Mouse (Mus musculus): ENCODE measurements at regions not wholly inside any gene's neighbourhood (a gene's known extent, or its start where the extent isn't known, plus 50 kb on each side); places are given as distances from the start of the nearest gene placed in this dataset.

DNA sequence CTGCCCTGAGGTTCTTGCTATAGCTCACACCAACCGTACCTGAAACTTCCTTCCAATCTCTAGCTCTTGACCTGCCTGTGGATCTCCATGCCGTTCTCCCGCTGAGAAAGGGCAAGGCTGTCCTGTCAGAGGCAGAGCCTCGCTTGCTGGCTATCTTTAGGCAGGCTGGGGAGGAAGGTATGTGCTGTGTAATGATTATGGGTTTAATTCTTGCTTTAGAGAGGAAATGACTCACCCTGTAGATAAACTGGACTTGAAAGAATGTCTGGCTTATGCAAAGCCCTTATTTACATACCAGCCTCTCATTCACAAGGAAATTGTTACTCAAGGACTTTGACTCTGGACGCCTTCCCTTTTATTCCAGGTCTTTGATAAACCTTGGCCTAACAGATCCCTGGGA lies 69.8 kb downstream of the Phlda1 start:
- no peak for ATAC-seq (ENCODE audit: low FRiP score)

DNA sequence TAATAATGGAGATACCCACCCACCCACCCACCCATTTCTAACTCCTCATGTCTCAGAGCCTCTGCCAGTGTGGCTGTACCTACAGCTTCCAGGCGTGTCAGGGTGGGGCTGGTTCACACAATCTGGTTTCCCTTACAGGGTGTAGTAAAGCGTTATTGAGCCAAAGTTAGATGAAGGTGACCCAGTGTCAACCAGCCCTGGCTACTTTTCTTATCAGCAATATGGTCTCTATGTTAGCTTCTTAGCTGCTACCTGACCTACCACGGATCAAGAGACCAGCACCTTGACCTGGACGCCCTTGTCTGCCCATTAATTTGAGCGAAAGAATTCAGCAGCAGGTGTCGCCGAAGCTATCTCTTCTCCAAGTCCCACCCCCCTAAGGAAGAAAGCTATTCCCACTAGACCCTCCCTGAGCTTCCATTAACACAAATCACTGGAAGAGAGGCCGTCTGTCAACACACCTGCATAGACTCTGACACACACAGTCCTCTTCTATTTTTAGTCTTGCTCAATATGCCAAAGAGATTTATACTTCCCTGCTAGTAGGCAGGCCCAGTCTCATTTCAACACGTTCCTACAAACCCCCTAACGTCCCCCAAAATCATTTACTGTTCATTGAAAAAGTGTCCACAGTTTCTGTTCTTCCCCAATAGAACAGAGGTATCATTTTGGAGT lies 70.4 kb downstream of the Phlda1 start:
- Histone ChIP-seq H3K4me3 (ENCODE audit: low read depth, low read length) (no peak overlapping the region), H3K9me3 (ENCODE audit: control insufficient read depth, low read length) (no peaks in the 10 kb centered on the region), H3K27me3 (ENCODE audit: control insufficient read depth, insufficient read depth, low read length) (no peaks in the 10 kb centered on the region), H3K9ac (ENCODE audit: low read length) (no peak overlapping the region), H3K4me1 (ENCODE audit: control insufficient read depth, insufficient read depth, low read length) (no peaks in the 10 kb centered on the region; the same call in 1 of the 2 replicates), H3K4me2 (no peak overlapping the region), H3K36me3 (ENCODE audit: control insufficient read depth, insufficient read depth, low read length) (no peaks in the 10 kb centered on the region), H3K27ac (ENCODE audit: low read depth, low read length) (no peak overlapping the region)
- WGBS, result 89% methylated on average over 10 of the region's 10 CpGs
- ATAC-seq (ENCODE audit: low FRiP score), result no peak
- no peak for DNase-seq (ENCODE audit: low spot score, missing footprints)

More for the DNA sequence above, 69.8 kb downstream of the Phlda1 start:
- 67% methylated on average over 5 of the region's 5 CpGs for WGBS
- H3K27me3 ChIP-seq (ENCODE audit: control insufficient read depth, insufficient read depth, low read length), result no peaks in the 10 kb centered on the region
- H3K9ac ChIP-seq (ENCODE audit: low read length), result no peak overlapping the region
- no peaks in the 10 kb centered on the region for H3K9me3 ChIP-seq (ENCODE audit: control insufficient read depth, low read length)
- no peak overlapping the region for H3K4me3 ChIP-seq (ENCODE audit: low read depth, low read length)
- H3K36me3 ChIP-seq (ENCODE audit: control insufficient read depth, insufficient read depth, low read length), result no peaks in the 10 kb centered on the region
- no peak for DNase-seq (ENCODE audit: low spot score, missing footprints)
- H3K27ac ChIP-seq (ENCODE audit: low read depth, low read length), result no peak overlapping the region
- no peak overlapping the region for H3K4me2 ChIP-seq
- H3K4me1 ChIP-seq (ENCODE audit: control insufficient read depth, insufficient read depth, low read length), result no peaks in the 10 kb centered on the region; the same call in 1 of the 2 replicates

DNA sequence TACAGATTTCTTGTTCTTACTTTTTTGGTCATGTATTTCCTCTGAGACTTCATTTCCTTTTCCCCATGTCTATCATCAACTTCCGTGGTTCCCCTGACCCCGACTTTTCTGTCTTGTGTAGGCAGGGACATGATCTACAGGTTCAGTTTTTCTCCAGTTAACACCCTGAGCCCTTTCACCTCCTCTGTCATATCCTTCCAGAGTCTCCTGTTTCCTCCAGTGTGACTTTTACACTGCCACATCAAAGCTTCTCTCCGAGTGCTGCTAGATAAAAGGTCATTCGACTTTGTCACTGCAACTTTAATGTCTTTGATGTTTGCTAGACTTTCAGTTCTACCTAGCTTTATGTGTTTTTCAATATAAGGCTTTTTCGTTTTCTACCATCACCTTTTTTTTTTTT lies 72.5 kb downstream of the Phlda1 start:
- WGBS, result 72% methylated on average over 5 of the region's 5 CpGs
- no peak for ATAC-seq (ENCODE audit: low FRiP score)
- no peak overlapping the region for H3K4me3 ChIP-seq (ENCODE audit: low read depth, low read length)
- no peaks in the 10 kb centered on the region; the same call in 1 of the 2 replicates for H3K4me1 ChIP-seq (ENCODE audit: control insufficient read depth, insufficient read depth, low read length)
- H3K27ac ChIP-seq (ENCODE audit: low read depth, low read length), result no peak overlapping the region
- no peaks in the 10 kb centered on the region for H3K36me3 ChIP-seq (ENCODE audit: control insufficient read depth, insufficient read depth, low read length)
- H3K9me3 ChIP-seq (ENCODE audit: control insufficient read depth, low read length), result no peaks in the 10 kb centered on the region
- no peak overlapping the region for H3K9ac ChIP-seq (ENCODE audit: low read length)
- no peak overlapping the region for H3K4me2 ChIP-seq
- DNase-seq (ENCODE audit: low spot score, missing footprints), result no peak
- H3K27me3 ChIP-seq (ENCODE audit: control insufficient read depth, insufficient read depth, low read length), result no peaks in the 10 kb centered on the region

DNA sequence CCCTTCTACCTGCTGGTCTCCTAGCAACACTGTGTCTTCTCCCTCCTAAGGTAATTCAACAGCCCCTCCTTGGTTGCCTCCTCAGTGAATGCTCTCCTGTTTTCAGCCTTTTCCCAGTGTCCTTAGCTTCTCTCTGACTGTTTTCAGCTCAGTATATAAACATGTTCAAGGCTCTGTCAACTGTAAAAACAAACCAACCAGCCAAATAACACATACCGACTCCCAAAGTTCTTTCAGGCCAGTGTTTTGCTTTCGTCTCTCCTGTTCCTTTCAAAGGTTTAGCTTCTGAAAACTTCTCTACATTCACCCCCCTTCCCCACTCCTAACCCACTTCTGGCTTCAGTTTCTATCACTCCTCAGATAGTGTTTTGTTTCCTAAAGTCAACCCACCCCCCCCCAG lies 73.4 kb downstream of the Phlda1 start:
- WGBS, result 57% methylated on average over 2 of the region's 2 CpGs
- Histone ChIP-seq H3K27me3 (ENCODE audit: control insufficient read depth, insufficient read depth, low read length) (no peaks in the 10 kb centered on the region), H3K4me2 (no peak overlapping the region), H3K27ac (ENCODE audit: low read depth, low read length) (no peak overlapping the region), H3K36me3 (ENCODE audit: control insufficient read depth, insufficient read depth, low read length) (no peaks in the 10 kb centered on the region), H3K9ac (ENCODE audit: low read length) (no peak overlapping the region), H3K9me3 (ENCODE audit: control insufficient read depth, low read length) (no peaks in the 10 kb centered on the region), H3K4me1 (ENCODE audit: control insufficient read depth, insufficient read depth, low read length) (no peaks in the 10 kb centered on the region; the same call in 1 of the 2 replicates), H3K4me3 (ENCODE audit: low read depth, low read length) (no peak overlapping the region)
- no peak for ATAC-seq (ENCODE audit: low FRiP score)
- DNase-seq (ENCODE audit: low spot score, missing footprints), result no peak

DNA sequence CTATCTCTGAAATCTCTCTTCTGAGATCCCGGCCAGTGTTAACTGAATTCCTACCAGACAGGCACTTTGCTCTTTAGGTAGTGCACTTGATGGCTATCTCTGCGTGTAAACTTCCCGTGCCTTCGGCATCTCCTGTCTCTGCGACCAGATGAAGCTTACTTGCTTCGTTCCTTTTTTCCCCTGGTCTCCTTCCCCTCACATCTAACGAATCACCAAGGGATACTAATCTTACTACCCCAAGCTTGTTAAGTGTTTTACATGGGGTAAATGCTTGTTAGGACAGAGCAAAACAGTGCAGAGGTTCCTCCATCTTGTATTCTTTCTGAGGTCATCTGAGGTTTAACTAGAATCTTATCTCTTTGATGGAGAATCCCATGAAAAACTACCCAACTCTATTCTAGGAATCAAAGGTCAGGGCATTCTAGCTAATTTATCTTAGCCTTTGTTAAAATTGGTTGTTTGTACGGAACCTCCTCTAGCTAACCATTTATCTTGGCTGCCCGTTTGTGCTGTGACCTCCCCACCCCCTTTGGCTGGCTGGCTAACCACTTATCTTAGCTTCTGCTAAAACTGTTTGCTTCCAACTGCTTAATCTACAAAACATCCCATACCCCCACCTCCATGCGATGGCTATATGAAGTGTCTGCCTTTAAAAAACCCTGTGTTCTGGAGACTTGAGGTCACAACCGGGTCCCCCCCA lies 74.5 kb downstream of the Phlda1 start:
- no peaks in the 10 kb centered on the region for H3K9me3 ChIP-seq (ENCODE audit: control insufficient read depth, low read length)
- no peaks in the 10 kb centered on the region for H3K36me3 ChIP-seq (ENCODE audit: control insufficient read depth, insufficient read depth, low read length)
- H3K9ac ChIP-seq (ENCODE audit: low read length), result no peak overlapping the region
- H3K4me2 ChIP-seq, result no peak overlapping the region
- ATAC-seq (ENCODE audit: low FRiP score) (no peak), DNase-seq (ENCODE audit: low spot score, missing footprints) (no peak)
- no peaks in the 10 kb centered on the region; the same call in 1 of the 2 replicates for H3K4me1 ChIP-seq (ENCODE audit: control insufficient read depth, insufficient read depth, low read length)
- H3K27ac ChIP-seq (ENCODE audit: low read depth, low read length), result no peak overlapping the region
- no peaks in the 10 kb centered on the region for H3K27me3 ChIP-seq (ENCODE audit: control insufficient read depth, insufficient read depth, low read length)
- H3K4me3 ChIP-seq (ENCODE audit: low read depth, low read length), result no peak overlapping the region
- 84% methylated on average over 11 of the region's 11 CpGs for WGBS

DNA sequence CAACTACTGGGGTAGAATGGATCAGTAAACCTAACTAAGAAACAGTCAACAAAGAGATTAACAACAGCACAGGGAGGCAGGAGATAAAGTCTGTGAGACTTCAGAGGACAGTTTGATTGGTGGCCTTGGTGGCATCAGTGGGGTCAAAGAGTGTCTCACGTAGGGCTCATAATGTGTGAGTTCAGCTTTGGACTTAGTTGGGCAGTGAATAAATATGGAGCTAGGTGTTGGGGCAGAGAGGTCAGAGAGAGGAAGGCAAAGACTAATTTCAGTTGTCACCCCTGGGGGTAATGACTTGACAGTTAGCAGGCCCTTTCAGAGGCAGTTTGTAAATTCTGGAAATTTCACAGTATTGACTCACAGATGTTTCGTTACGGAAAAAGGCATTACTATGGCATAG lies 75.8 kb downstream of the Phlda1 start:
- Histone ChIP-seq H3K4me1 (ENCODE audit: control insufficient read depth, insufficient read depth, low read length) (no peaks in the 10 kb centered on the region), H3K4me3 (ENCODE audit: low read depth, low read length) (no peak overlapping the region), H3K36me3 (ENCODE audit: control insufficient read depth, insufficient read depth, low read length) (no peaks in the 10 kb centered on the region), H3K27me3 (ENCODE audit: control insufficient read depth, insufficient read depth, low read length) (no peaks in the 10 kb centered on the region), H3K9ac (ENCODE audit: low read length) (no peak overlapping the region), H3K27ac (ENCODE audit: low read depth, low read length) (no peak overlapping the region), H3K4me2 (no peak overlapping the region), H3K9me3 (ENCODE audit: control insufficient read depth, low read length) (no peaks in the 10 kb centered on the region)
- ATAC-seq (ENCODE audit: low FRiP score), result no peak
- no peak for DNase-seq (ENCODE audit: low spot score, missing footprints)
- 77% methylated on average over 3 of the region's 3 CpGs for whole genome bisulfite sequencing

DNA sequence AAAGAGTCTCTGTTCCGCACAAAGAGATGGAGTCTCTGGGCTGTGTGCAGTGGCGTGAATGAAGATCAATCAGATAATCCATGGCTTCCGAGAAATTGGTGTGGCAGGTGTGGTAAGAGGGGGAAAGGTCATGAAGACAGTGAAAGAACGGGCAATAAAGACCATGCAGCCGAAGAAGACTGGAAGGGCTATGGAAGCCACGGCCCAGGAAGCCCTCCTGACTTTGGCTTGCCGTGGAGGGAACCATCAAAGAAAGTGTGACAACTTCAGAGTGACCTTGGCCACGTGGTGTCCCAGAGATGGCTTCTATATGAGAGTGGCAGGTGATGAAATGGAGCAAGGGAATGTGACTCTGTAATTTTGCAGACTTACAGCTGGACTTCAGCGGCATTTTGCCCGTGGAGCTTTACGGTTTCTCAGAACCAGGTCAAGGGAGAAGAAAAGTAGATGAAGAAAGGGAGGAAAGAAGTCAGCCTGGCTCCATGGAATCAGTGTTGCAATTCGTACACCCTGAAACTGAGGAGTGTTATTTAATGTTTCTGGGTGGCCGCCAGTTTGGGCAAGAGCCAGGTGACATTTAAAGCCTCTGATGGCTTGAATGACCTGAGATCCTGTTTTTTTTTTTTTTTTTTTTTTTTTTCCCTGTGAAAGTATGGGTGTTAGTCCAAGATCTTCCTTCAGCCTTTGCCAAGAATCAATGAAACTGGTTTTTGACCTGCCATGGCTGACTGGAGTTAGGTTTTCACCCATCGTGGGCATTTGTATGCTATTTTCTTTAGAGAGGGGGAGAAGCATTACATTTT lies 76.4 kb downstream of the Phlda1 start:
- Histone ChIP-seq H3K4me3 (ENCODE audit: low read depth, low read length) (no peak overlapping the region), H3K36me3 (ENCODE audit: control insufficient read depth, insufficient read depth, low read length) (no peaks in the 10 kb centered on the region), H3K9me3 (ENCODE audit: control insufficient read depth, low read length) (no peaks in the 10 kb centered on the region), H3K27ac (ENCODE audit: low read depth, low read length) (no peak overlapping the region), H3K4me2 (no peak overlapping the region), H3K9ac (ENCODE audit: low read length) (no peak overlapping the region), H3K4me1 (ENCODE audit: control insufficient read depth, insufficient read depth, low read length) (no peaks in the 10 kb centered on the region), H3K27me3 (ENCODE audit: control insufficient read depth, insufficient read depth, low read length) (no peaks in the 10 kb centered on the region)
- DNase-seq (ENCODE audit: low spot score, missing footprints) (no peak), ATAC-seq (ENCODE audit: low FRiP score) (no peak)
- 62% methylated on average over 14 of the region's 14 CpGs for WGBS

DNA sequence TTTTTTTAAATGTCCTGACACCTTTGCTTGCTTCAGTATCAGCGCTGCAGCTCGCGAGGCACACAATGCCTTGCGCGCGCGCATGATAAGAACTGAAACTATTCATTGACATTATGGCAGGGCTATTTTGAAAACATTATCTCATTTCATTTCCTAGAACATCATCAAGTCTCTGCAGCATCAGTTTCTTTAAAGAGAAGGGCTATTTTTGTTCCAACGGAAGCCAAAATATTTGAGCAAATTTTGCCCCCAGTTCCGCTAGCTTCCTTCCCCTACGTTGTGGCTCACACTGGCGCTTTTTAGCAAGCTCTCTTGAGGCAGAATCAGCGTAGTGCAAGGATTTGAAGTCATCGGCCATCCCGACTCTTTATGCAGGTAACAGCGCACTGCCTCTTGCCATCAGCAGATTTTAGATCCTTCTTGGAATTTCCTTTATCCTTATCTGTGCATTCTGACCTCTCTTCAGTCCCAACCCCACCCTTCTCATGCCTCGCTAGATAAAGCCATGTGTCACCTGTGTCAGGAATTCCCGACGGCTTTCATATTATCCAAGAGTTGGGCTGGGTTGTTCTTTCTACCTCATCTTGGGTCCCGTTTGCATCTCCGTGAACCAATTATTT lies 77.1 kb downstream of the Phlda1 start:
- Histone ChIP-seq H3K36me3 (ENCODE audit: control insufficient read depth, insufficient read depth, low read length) (no peaks in the 10 kb centered on the region), H3K27me3 (ENCODE audit: control insufficient read depth, insufficient read depth, low read length) (no peaks in the 10 kb centered on the region; the same call in 1 of the 2 replicates), H3K4me1 (ENCODE audit: control insufficient read depth, insufficient read depth, low read length) (no peaks in the 10 kb centered on the region), H3K9ac (ENCODE audit: low read length) (no peak overlapping the region), H3K27ac (ENCODE audit: low read depth, low read length) (no peak overlapping the region), H3K4me2 (no peak overlapping the region), H3K9me3 (ENCODE audit: control insufficient read depth, low read length) (no peaks in the 10 kb centered on the region), H3K4me3 (ENCODE audit: low read depth, low read length) (no peak overlapping the region)
- DNase-seq (ENCODE audit: low spot score, missing footprints) (no peak), ATAC-seq (ENCODE audit: low FRiP score) (no peak)
- WGBS, result 95% methylated on average over 20 of the region's 20 CpGs

Measured in midbrain, embryonic 11.5 days (tissue).